In the genomic region with DNA sequence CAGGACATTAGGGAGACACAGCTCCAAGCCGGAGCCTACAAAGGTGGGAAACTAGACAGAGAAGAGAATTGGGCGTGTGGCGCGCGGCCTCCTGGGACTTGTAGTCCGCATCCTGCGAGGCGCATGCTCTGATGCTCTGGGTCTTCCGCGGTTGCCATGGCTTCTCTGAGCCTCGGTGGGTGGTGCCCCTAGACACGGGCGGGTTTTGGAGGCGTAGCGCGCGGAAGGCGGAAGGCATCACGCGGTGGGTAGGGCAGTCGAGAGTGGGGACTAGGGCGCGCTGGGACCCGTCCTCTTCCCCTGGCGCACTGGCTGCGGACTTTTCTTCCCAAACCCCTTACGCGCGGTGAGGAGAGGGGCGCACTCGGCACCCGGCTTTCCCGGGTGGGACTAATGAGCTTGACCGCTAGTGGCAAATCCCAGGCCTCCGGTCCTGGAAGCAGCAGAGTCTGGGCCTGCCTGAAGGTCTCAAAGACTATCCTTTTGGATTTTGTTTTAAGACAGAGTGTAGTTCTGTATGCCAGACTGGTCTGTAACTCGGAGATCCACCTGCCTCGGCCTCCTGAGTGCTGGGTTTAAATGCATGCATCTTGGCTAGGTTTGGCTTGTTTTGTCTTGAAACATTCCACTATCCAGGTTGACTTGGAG, we compare ENCODE assay signal across 7 mouse cellular contexts. TPM values are rescaled to one million over a fixed set of nuclear protein-coding genes. Genes with fewer than 3 reads are reported as not detected.
A peak's percentile ranks its signal among the peaks of the same experiment; 100 is the strongest.
DNase-seq lines count a peak whose midpoint lies in the region; ATAC-seq and TF ChIP-seq lines count a peak whose summit lies in the region.

Gene Lsm10 (plus strand): TSS at position 160 of the 648 bp plus-strand sequence.

- no peak for TF ChIP-seq CTCF in intestine, postnatal 0 days (IDR thresholded peaks at IDR 0.05; ENCODE audit: low read depth)
- no peak for TF ChIP-seq CTCF in small intestine, adult 2 months (IDR thresholded peaks at IDR 0.05; ENCODE audit: extremely low read depth, insufficient read length, insufficient replicate concordance, low read depth, low read length)

- H3K4me3 ChIP-seq in intestine, postnatal 0 days (ENCODE audit: low read depth, low read length): peak within 1 kb of the TSS; percentile 65
- H3K4me3 ChIP-seq in midbrain, embryonic 12.5 days: peak within 1 kb of the TSS; percentile 62
- H3K4me3 ChIP-seq in small intestine, adult 2 months (ENCODE audit: low read depth, low read length): peak within 1 kb of the TSS; percentile 97

- TF ChIP-seq POLR2A in small intestine, adult 2 months (IDR thresholded peaks at IDR 0.05; ENCODE audit: low read depth, low read length): peak; percentile 74

- intact Hi-C loops in left cerebral cortex, postnatal 4 days (cut with DNase I): no loop called here

- H3K4me2 ChIP-seq in intestine, postnatal 0 days (replicated peaks; ENCODE audit: low read depth): peak within 1 kb of the TSS; percentile 84
- H3K4me2 ChIP-seq in midbrain, embryonic 12.5 days (replicated peaks): peak within 1 kb of the TSS; percentile 57

- no peaks in the 10 kb centered on the region for H3K9me3 ChIP-seq in intestine, postnatal 0 days (ENCODE audit: control insufficient read depth)
- H3K9me3 ChIP-seq in midbrain, embryonic 12.5 days: no peaks in the 10 kb centered on the region

- ATAC-seq in intestine, postnatal 0 days: peak; percentile 95
- ATAC-seq in midbrain, embryonic 12.5 days (ENCODE audit: low FRiP score, low read depth): peak; percentile 97

- 2% methylated on average over 37 of the region's 37 CpGs for WGBS in intestine, postnatal 0 days
- 4% methylated on average over 37 of the region's 37 CpGs for WGBS in midbrain, embryonic 12.5 days
- WGBS in small intestine, adult 2 months: 2% methylated on average over 37 of the region's 37 CpGs

- peak within 1 kb of the TSS; percentile 55 for H3K9ac ChIP-seq in intestine, postnatal 0 days (ENCODE audit: low read depth, low read length)
- peak within 1 kb of the TSS; percentile 65 for H3K9ac ChIP-seq in midbrain, embryonic 12.5 days (replicated peaks)

- peaks cover 11% of the 10 kb centered on the region; the same call in 1 of the 2 replicates for H3K36me3 ChIP-seq in intestine, postnatal 0 days (ENCODE audit: control insufficient read depth, insufficient read depth)
- peaks cover 6% of the 10 kb centered on the region for H3K36me3 ChIP-seq in midbrain, embryonic 12.5 days
- H3K36me3 ChIP-seq in small intestine, adult 2 months (ENCODE audit: control insufficient read depth, insufficient read depth, low read length): no peaks in the 10 kb centered on the region

- DNase-seq in adrenal gland, adult 8-10 months: peak; percentile 96
- peak; percentile 92 for DNase-seq in embryo, embryonic 9.5 days (ENCODE audit: extremely low spot score)
- no peak for DNase-seq in gonadal fat pad, adult 2 months (ENCODE audit: low read depth)
- peak; percentile 97 for DNase-seq in left cerebral cortex, postnatal 4 days

- peak within 1 kb of the TSS; percentile 57 for H3K27ac ChIP-seq in intestine, postnatal 0 days (ENCODE audit: low read depth, low read length)
- H3K27ac ChIP-seq in midbrain, embryonic 12.5 days (replicated peaks): peak within 1 kb of the TSS; percentile 74
- peak within 1 kb of the TSS; percentile 31; the same call in 1 of the 2 replicates for H3K27ac ChIP-seq in small intestine, adult 2 months (ENCODE audit: insufficient read depth, low read depth, low read length)

- H3K27me3 ChIP-seq in intestine, postnatal 0 days (replicated peaks; ENCODE audit: control insufficient read depth, insufficient read depth, low read length): no peaks in the 10 kb centered on the region
- no peaks in the 10 kb centered on the region for H3K27me3 ChIP-seq in midbrain, embryonic 12.5 days
- no peaks in the 10 kb centered on the region for H3K27me3 ChIP-seq in small intestine, adult 2 months (ENCODE audit: control insufficient read depth, insufficient read depth, low read length)

- peaks cover 2% of the 10 kb centered on the region; the same call in 1 of the 2 replicates for H3K4me1 ChIP-seq in intestine, postnatal 0 days (replicated peaks; ENCODE audit: control insufficient read depth, insufficient read depth, low read length)
- H3K4me1 ChIP-seq in midbrain, embryonic 12.5 days: peaks cover 9% of the 10 kb centered on the region; the same call in 1 of the 2 replicates
- H3K4me1 ChIP-seq in small intestine, adult 2 months (ENCODE audit: control insufficient read depth, insufficient read depth, insufficient read length, low read length): peaks cover 2% of the 10 kb centered on the region; the same call in 1 of the 2 replicates

RNA-seq across cellular contexts. Expression of gene Lsm10, which starts in this region (rescaled TPM):
- 10 to 100 TPM; 22.3 to 33.2 (median 30.7) TPM for total RNA-seq in adrenal gland, adult 8-10 months (2022)
- 49.0 and 55.2 TPM in 2 replicates for polyA plus RNA-seq in gonadal fat pad, adult 2 months (2012; rRNA removed)
- polyA plus RNA-seq in intestine, postnatal 0 days (2015; fragmentation: Nextera tagmentation; extraction: Ambion mirVana): 49.0 and 50.4 TPM in 2 replicates
- total RNA-seq in left cerebral cortex, postnatal 4 days (2021): 10 to 100 TPM; 23.9 to 25.3 TPM
- polyA plus RNA-seq in midbrain, embryonic 12.5 days (2016; fragmentation: Nextera tagmentation; extraction: Ambion mirVana): 42.1 and 42.9 TPM in 2 replicates
- 10.7 and 13.3 TPM in 2 replicates for polyA plus RNA-seq in small intestine, adult 2 months (2012; rRNA removed)
